Mouse (Mus musculus) lung, postnatal 25 days (tissue): ENCODE results near the gene Dhx30.
A peak's percentile ranks its signal among the peaks of the same experiment; 100 is the strongest.
"Not testable (repeated sequence)": the region's sequence is repeated elsewhere in the genome, so short reads cannot be mapped to it uniquely, and the experiment has no call there.

Source experiments
- DNase-seq: peaks from one replicate; pipeline ENCODE4 v3.0.0; 2022; ENCODE audit warnings: low spot score

Dhx30 gene

GRCm38 (mm10) chr9:110094761-110095160, 22.9 kb downstream of the Dhx30 start:
- DNase-seq = no peak

GRCm38 (mm10) chr9:110093303-110093702, 24.3 kb downstream of the Dhx30 start:
- no peak for DNase-seq

DNA sequence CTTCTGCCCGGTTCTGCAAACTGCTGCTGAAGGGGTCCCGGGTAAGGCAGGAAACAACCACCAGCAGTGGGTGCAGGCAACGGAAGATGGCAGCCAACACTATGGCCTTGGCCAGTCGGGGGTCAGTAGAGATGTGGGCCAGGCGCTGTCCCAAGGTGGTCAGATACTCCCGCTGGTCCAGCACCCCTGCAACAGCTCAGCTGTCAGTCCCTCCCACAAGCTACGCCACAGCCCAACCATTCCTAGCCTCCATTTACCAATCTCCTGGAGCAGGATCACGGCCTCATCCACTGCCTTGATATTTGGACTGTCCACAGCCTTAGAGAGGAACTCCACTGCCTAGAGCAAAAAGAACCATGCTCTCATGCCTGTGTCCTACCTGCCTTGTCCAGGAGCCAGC, 31.9 kb downstream of the Dhx30 start:
- DNase-seq = no peak

GRCm38 (mm10) chr9:110084201-110084964, 33.2 kb downstream of the Dhx30 start:
- DNase-seq = peak; percentile 2

GRCm38 (mm10) chr9:110081066-110081465, 36.6 kb downstream of the Dhx30 start:
- DNase-seq = no peak

DNA sequence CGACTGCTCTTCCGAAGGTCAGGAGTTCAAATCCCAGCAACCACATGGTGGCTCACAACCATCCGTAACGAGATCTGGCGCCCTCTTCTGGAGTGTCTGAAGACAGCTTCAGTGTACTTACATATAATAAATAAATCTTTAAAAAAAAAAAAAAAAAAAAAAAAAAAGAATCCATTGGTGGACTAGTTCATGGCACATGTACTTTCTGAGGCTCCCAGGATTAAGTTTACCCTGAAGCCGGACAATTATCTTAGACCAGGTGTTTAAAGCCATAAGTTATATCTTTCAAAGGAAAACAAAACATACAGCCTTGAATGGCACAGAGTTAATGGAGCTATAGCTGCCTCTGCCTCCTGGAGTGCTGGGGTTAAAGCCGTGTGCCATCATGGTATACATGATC, 41.2 kb downstream of the Dhx30 start:
- DNase-seq = not testable (repeated sequence)

GRCm38 (mm10) chr9:110071843-110072242, 45.8 kb downstream of the Dhx30 start:
- DNase-seq = peak; percentile 73

DNA sequence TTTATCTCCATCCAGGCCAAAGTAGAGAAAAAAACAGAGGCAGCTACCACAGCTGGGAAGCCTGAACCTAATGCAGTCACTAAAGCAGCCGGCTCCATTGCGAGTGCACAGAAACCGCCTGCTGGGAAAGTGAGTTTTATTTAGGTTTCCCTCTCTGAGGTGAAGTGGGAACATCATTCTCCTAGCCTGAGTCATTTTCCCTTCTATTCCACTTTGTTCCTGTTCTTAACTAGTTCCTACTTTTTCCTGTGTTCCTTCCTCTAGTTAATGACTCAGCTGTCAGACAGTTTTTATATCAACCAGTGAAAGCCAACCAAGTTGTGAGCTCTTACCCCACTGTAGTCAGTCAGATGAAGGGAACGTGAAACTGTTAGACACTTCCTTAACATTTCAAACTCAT, 46.6 kb downstream of the Dhx30 start:
- DNase-seq = no peak

DNA sequence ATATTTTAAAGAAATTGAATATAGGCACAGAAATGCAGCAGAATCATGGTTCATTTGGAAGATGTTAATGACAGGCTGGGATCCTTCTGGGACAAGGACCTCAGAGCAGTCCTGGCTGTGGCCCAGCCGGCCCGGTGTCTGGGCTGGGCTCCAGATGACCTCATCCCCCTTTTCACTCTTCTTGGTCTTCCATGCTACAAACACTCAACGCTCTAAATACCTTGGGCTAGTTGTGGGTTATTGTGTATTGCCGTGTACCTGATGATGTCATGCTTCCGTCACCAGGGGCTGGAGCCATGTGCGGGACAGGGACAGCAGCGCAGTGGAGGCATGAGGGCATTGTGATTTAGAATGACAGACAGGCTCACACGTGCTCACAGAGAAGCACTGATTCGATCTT, 47.3 kb downstream of the Dhx30 start:
- DNase-seq = no peak

DNA sequence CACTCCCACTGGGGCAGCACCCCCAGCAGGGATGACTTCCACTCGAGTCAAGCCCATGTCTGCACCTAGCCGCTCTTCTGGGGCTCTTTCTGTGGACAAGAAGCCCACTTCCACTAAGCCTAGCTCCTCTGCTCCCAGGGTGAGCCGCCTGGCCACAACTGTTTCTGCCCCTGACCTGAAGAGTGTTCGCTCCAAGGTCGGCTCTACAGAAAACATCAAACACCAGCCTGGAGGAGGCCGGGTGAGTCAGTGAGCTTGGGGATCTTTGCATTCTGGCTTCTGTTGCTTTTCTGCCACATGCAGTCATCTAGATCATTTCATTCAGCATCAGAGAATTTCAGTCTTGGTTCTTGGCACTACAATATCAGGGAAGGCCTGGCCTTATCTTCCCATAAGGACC, 48.9 kb downstream of the Dhx30 start:
- no peak for DNase-seq

DNA sequence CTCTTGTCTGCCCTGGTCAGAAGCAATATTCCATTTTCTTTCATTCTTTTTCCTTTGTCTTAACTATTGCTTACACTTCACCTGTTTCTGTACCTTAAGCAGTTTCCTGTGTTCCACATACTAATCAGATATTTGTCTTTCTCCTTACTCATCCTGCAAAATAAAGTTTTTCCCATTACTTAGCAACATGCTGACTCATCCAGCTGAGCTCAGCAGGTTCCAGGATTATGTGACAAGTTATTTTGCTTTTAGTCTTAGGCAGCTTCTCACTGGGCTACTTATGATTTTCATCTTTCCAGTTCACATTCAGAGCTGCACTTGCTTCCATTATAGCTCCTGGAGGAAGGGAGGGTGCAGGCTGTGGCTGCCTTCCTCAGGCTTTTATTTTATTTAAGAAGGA, 53.0 kb downstream of the Dhx30 start:
- no peak for DNase-seq

- DNase-seq = no peak
These were observed 54.8 kb downstream of the Dhx30 start for GRCm38 (mm10) chr9:110062861-110063260.

DNA sequence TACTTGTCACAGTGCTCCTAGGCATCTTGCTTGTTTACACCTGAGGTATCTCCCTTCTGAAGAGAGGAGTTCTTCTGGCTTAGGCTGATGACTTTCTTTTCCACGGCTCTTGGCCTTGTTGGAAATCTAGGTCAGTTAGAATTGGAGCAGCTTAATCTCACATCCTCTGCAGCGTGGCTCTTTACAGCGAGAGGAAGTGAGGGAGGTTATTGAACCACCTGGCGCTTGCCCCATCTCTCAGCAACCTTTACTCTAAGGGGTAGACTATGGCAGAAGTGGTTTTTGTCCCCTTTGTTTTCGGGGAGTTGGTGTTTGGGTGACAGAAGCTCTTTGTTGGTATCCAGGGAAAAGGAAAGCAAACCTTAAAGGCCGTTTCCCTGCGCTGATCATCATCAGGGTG, 55.2 kb downstream of the Dhx30 start:
- no peak for DNase-seq

DNA sequence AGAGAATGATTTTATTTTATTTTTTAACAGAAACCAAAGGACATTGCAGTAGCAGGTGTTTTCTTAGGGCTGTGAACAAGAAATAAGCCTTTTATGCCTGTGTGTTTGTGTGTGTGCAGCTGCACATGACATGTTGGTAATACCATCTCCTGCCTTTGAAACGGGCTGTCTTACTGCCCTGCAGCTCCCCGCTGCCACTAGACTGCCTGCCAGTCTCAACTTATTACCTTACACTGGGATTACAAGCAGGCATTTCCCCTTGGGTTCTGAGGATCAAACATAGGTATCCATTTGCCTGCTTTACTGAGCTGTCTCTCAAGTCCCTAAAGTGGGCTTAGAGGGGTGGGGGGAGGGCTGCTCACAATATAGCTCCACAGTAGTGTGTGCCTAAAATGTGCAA, 56.9 kb downstream of the Dhx30 start:
- DNase-seq = no peak

DNA sequence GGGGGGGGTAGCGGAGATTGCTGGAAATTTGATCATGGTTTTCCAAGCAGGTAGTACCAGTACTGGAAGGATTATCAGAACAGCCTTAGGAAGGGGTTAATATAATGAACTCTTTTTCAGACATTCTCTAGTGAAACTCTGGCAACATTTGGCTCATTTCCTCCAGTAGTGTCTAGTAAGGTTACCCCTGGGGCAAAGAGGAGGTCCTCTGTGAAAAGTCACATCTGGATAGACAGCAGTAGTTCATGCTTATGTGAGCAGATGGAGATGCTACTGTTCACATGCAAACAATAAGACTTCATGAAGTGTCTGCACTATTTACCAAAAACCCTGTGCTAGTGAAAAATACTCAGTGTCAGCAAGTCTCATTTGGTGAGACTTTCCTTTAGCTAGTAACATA, 60.4 kb downstream of the Dhx30 start:
- DNase-seq = no peak

DNA sequence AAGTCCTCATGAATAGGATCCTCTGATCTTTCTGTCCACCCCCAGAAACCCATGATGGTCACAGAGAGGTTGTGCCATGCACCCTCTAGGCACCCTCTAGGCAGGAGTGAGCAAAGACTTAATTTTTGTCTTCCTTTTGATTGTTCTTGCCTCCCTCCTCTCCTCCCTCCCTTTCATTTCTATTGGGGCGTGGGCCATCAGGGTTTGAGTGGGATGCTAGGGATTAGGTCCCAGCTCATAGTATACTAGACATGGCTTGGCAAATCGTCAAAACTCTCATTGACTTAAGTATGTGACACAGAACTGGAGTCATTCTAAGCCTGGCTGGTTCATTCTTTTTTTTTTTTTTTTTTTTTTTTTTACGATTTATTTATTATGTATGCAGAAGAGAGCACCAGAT, 62.8 kb downstream of the Dhx30 start:
- no peak for DNase-seq

DNA sequence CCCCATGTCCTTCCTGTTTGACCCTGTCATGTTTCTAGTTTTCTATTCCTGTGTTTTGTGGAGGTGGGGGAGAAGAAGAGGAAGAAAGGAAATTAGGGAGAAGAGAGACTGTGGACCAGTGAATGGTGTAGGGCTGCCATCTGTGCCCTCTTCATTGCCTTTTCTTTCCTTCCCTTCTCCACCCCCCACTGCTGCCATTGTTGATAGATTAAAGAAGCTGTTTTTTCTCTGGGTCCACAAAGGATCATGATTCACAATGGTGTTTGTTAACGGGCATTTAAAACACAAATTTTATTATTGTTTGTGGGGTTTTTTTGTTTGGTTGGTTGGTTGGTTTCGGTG, 63.6 kb downstream of the Dhx30 start:
- no peak for DNase-seq

GRCm38 (mm10) chr9:110053305-110054079, 64.1 kb downstream of the Dhx30 start:
- no peak for DNase-seq

DNA sequence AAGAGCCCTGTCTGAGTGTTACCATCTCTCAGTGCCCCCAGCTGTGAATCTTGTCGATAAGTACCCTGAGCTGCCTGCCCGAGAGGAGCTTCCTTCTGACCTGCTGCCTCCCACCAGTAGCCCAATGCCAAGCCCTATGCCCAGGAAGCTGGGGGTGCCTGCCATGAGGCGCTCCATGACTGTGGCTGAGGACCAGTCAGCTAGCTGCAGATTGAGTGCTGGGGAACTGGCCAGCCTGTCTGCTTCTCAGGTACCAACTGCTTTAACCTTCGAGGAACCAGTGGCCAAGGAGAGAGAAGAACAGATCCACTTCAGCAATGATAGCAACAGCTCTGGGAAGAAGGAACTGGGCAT, 64.7 kb downstream of the Dhx30 start:
- DNase-seq = no peak

DNA sequence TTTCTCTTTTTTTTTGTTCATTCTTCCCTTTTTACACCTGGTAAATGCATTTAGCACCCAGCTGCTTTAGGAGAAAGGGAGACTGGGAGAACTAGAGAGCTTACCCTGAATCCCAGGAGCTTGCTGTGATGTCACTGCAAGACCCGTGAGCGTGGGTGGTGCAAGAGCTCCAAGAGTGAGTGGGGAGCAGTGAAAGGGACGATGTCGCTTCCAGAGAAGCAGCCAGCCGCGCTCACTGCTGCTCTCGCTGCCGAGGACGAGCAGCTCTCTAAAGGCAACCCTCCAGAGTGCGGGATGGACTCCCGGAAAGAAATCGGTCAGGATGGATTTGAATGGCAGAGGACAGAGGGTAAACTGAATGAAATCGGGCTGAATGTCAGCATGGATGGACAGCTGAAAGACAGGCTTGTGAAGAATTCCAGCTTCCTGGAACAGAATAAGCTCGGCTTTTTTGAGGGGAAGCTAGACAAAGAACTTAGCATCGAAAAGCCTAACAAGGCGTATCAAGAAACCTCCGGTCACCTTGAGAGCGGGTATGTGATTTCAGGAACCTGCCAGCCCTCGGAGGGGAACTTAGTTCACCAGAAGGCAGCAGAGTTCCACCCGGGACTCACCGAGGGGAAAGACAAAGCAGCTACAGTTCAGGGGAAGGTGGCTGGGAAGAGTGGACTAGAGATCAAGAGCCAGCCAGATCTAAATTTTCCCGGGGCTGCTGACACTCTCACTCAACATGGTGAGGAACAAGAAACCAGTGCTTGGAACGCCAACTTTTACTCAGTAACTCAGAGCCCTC, 65.6 kb downstream of the Dhx30 start:
- DNase-seq = no peak

GRCm38 (mm10) chr9:110051184-110051583, 66.4 kb downstream of the Dhx30 start:
- DNase-seq = no peak

- no peak for DNase-seq
These were observed 69.8 kb downstream of the Dhx30 start for GRCm38 (mm10) chr9:110047857-110048256.

- no peak for DNase-seq
These were observed 70.4 kb downstream of the Dhx30 start for GRCm38 (mm10) chr9:110047260-110047659.
